ENCODE assay signal across 10 mouse cellular contexts in the genomic region with DNA sequence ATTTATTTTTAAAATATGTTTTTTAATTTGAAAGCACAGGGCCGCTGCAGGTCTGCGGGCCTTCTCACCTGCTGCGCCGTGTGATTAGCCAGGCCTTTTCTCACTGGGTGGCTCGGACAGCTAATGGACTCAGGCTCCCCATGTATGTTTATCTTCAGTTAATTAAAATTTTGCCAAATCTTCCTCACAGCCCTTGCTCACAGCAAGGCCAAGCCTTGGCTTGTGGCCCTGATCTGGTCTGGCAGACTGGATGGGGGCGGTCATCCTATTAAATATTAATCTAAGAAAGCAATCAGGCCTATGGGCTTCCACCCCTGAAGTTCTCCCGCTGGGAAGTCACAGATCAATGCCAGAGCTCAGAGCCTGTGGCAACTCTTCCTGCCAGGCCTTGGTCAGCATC.
DNase-seq lines count a peak whose midpoint lies in the region; ATAC-seq and TF ChIP-seq lines count a peak whose summit lies in the region.
"Had no signal": no experiment of that assay in that cellular context is flagged by ENCODE, and none has a peak within 500 bp of the region (broad histone marks: within the 10 kb centered on the region; RNA-seq: fewer than 3 reads in every experiment).

No protein-coding gene starts in this region.

- H3K4me3 ChIP-seq in midbrain, embryonic 11.5 days (ENCODE audit: low read depth, low read length) = no peak overlapping the region
- H3K4me3 ChIP-seq in midbrain, embryonic 10.5 days = no peak overlapping the region
- no peak overlapping the region for H3K4me3 ChIP-seq in cerebellum, adult 2 months (replicated peaks; ENCODE audit: insufficient read depth, low read depth, low read length)
- H3K4me3 ChIP-seq in kidney, embryonic 14.5 days (ENCODE audit: low read length) = no peak overlapping the region
- no peak overlapping the region for H3K4me3 ChIP-seq in midbrain, embryonic 13.5 days (replicated peaks)
- H3K4me3 ChIP-seq: heart, adult 2 months; lung, embryonic 15.5 days had no signal

- no peaks in the 10 kb centered on the region for H3K36me3 ChIP-seq in midbrain, embryonic 11.5 days (ENCODE audit: control insufficient read depth, insufficient read depth, low read length)
- no peaks in the 10 kb centered on the region for H3K36me3 ChIP-seq in midbrain, embryonic 10.5 days
- H3K36me3 ChIP-seq in kidney, embryonic 14.5 days (ENCODE audit: control insufficient read depth, insufficient read depth, low read length) = no peaks in the 10 kb centered on the region
- H3K36me3 ChIP-seq in midbrain, embryonic 13.5 days = no peaks in the 10 kb centered on the region
- H3K36me3 ChIP-seq: lung, embryonic 15.5 days had no signal

- H3K4me2 ChIP-seq in midbrain, embryonic 11.5 days = no peak overlapping the region
- H3K4me2 ChIP-seq in kidney, embryonic 14.5 days (replicated peaks; ENCODE audit: low read depth, low read length) = no peak overlapping the region
- no peak overlapping the region for H3K4me2 ChIP-seq in midbrain, embryonic 13.5 days (replicated peaks)
- H3K4me2 ChIP-seq: lung, embryonic 15.5 days had no signal

- no peak overlapping the region for H3K9ac ChIP-seq in midbrain, embryonic 11.5 days (ENCODE audit: low read length)
- H3K9ac ChIP-seq in kidney, embryonic 14.5 days (ENCODE audit: low read depth, low read length) = no peak overlapping the region
- H3K9ac ChIP-seq in midbrain, embryonic 13.5 days (replicated peaks) = no peak overlapping the region
- H3K9ac ChIP-seq: lung, embryonic 15.5 days had no signal

- no peak overlapping the region for H3K27ac ChIP-seq in midbrain, embryonic 11.5 days (ENCODE audit: low read depth, low read length)
- no peak overlapping the region for H3K27ac ChIP-seq in midbrain, embryonic 10.5 days (replicated peaks)
- no peak overlapping the region for H3K27ac ChIP-seq in cerebellum, adult 2 months (ENCODE audit: insufficient read depth, low read length)
- H3K27ac ChIP-seq in kidney, embryonic 14.5 days (ENCODE audit: low read depth, low read length) = no peak overlapping the region
- peak overlapping the region; percentile 35; the same call in 1 of the 2 replicates for H3K27ac ChIP-seq in midbrain, embryonic 13.5 days
- H3K27ac ChIP-seq: heart, adult 2 months; lung, embryonic 15.5 days had no signal

- ATAC-seq in midbrain, embryonic 11.5 days (ENCODE audit: low FRiP score) = no peak
- 0 out of 2 replicates have a peak, but pooled peaks have one; percentile 57 for ATAC-seq in kidney, embryonic 14.5 days (ENCODE audit: low FRiP score, low TSS enrichment)
- peak; percentile 71 for ATAC-seq in midbrain, embryonic 13.5 days

- no peaks in the 10 kb centered on the region for H3K27me3 ChIP-seq in midbrain, embryonic 11.5 days (ENCODE audit: control insufficient read depth, insufficient read depth, low read length)
- H3K27me3 ChIP-seq in midbrain, embryonic 10.5 days (ENCODE audit: low read depth, poor library complexity, severe bottlenecking) = no peaks in the 10 kb centered on the region
- peaks cover 2% of the 10 kb centered on the region; the same call in 1 of the 2 replicates for H3K27me3 ChIP-seq in cerebellum, adult 2 months (ENCODE audit: control insufficient read depth, insufficient read depth, low read length)
- H3K27me3 ChIP-seq in kidney, embryonic 14.5 days (ENCODE audit: control insufficient read depth, insufficient read depth, low read length) = no peaks in the 10 kb centered on the region
- no peaks in the 10 kb centered on the region for H3K27me3 ChIP-seq in midbrain, embryonic 13.5 days
- H3K27me3 ChIP-seq: lung, embryonic 15.5 days had no signal

- no peaks in the 10 kb centered on the region for H3K4me1 ChIP-seq in midbrain, embryonic 11.5 days (ENCODE audit: control insufficient read depth, insufficient read depth, low read length)
- H3K4me1 ChIP-seq in midbrain, embryonic 10.5 days = no peaks in the 10 kb centered on the region
- H3K4me1 ChIP-seq in cerebellum, adult 2 months (ENCODE audit: control insufficient read depth, insufficient read depth, low read length) = peaks cover 4% of the 10 kb centered on the region; the same call in 1 of the 2 replicates
- 0 out of 2 replicates have a peak, but pooled peaks cover 3% of the 10 kb centered on the region for H3K4me1 ChIP-seq in kidney, embryonic 14.5 days (ENCODE audit: control insufficient read depth, insufficient read depth, low read length)
- H3K4me1 ChIP-seq in midbrain, embryonic 13.5 days (replicated peaks) = peaks cover 3% of the 10 kb centered on the region; the same call in 1 of the 2 replicates
- H3K4me1 ChIP-seq: lung, embryonic 15.5 days had no signal

- no peak for TF ChIP-seq CTCF in cerebellum, adult 2 months (IDR thresholded peaks at IDR 0.05; ENCODE audit: borderline replicate concordance, insufficient read depth, low read depth, low read length)

- no peaks in the 10 kb centered on the region for H3K9me3 ChIP-seq in midbrain, embryonic 11.5 days (ENCODE audit: control insufficient read depth, low read length)
- no peaks in the 10 kb centered on the region for H3K9me3 ChIP-seq in midbrain, embryonic 10.5 days (replicated peaks)
- no peaks in the 10 kb centered on the region for H3K9me3 ChIP-seq in kidney, embryonic 14.5 days (ENCODE audit: control insufficient read depth, low read length)
- H3K9me3 ChIP-seq in midbrain, embryonic 13.5 days = no peaks in the 10 kb centered on the region
- H3K9me3 ChIP-seq: lung, embryonic 15.5 days had no signal

- no peak for TF ChIP-seq POLR2A in cerebellum, adult 2 months (IDR thresholded peaks at IDR 0.05; ENCODE audit: borderline replicate concordance, insufficient read depth, low read length)

- 80% methylated on average over 7 of the region's 7 CpGs for WGBS in midbrain, embryonic 11.5 days
- WGBS in midbrain, embryonic 10.5 days = 85% methylated on average over 7 of the region's 7 CpGs
- WGBS in cerebellum, adult 2 months = 7% methylated on average over 7 of the region's 7 CpGs
- WGBS in kidney, embryonic 14.5 days = 78% methylated on average over 7 of the region's 7 CpGs
- WGBS in midbrain, embryonic 13.5 days = 71% methylated on average over 7 of the region's 7 CpGs

- peak; percentile 54 for DNase-seq in midbrain, embryonic 11.5 days (ENCODE audit: low spot score, missing footprints)
- no peak for DNase-seq in midbrain, embryonic 10.5 days (ENCODE audit: low spot score)
- peak; percentile 46 to 68 for DNase-seq in cerebellum, adult 2 months
- DNase-seq in gastrocnemius, adult 8-10 months (ENCODE audit: low spot score in 2 of 2) = no peak
- DNase-seq in frontal cortex, postnatal 25 days (ENCODE audit: low spot score in 2 of 2) = no peak
- no peak for DNase-seq in layer of hippocampus, postnatal 14 days (ENCODE audit: low spot score in 2 of 2)
- DNase-seq: heart, adult 2 months had no signal

Comparison
In these comparisons a context has a peak if more than half of its experiments do, and no peak if none do; other contexts are left out.
1. DNase-seq: peak in midbrain, embryonic 11.5 days (single experiment) and cerebellum, adult 2 months (2 of 2); none in midbrain, embryonic 10.5 days (single experiment), gastrocnemius, adult 8-10 months (0 of 2), frontal cortex, postnatal 25 days (0 of 2) and layer of hippocampus, postnatal 14 days (0 of 2).